Mouse (Mus musculus) lung, postnatal 25 days (tissue): ENCODE measurements around the gene Cacnb1.

Experiments used
- DNase-seq: peaks from one replicate; pipeline ENCODE4 v3.0.0; 2022; ENCODE audit warnings: low spot score

The Cacnb1 gene

DNA sequence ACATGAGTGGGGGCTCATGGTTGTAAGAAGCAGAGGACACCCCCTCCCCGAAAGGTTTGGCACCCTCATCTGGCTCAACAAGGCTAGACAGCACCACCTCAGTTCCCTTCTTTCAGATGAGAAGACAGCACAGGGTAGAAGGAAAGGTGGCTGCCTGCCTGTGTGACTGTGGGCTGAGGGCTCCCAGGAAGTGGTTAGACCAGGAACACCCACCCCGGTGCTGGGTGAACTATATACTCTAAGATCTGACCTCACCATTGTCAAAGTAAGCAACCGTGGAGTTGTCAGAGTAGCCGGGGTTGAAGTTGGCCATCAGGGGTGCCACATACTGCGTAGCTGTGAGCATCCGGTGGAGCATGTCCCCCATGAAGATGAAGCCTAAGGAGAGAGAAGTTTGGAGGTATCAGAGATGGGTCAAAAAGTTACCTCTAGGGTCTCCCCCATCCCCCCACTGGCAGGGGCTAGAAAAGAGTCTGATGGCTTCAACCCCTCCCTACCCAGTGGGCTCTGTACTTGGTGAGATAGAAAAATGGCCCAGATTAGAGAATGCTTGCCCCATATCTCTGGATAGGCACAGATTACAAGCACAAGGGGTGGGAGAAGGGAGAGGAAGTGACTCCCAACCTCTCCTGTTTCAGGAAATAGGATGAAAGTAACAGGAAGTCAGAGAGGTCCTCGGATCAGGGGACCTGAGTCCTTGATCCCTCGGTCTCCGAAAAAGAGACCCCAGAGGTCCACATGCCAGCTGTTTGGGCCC, 67.5 kb downstream of the Cacnb1 start:
- DNase-seq, result no peak

DNA sequence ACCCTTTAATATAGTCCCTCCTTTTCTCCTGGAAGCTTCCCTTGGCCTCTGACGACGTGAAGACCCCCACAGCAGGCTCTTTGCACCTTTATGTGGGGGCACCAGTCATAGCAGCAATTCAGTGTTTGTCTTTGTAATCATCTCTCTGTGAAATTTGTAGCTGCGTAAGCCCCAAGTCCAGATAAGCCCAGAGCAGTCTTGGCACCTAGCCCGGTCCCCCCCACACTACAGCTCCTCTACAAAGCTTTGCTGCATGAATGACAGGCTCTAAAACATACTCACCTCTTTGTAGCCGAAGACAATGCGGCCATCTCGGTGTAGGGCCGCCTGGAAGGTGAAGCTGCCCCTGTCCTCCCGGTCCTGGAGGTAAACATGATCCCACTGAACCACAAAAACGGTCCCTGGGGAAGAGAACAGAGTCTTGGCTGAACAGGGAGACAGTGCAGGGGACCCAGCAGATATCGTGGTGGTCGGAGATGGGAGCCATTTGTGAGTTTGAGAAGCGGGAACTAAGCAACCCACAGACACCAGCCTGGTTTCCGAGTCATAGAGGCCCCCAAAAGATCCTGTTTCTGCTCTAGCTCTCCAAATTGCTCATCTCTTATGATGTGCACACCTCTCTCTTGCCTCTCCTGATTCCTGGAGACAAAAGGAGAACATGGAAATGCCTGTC, 68.2 kb downstream of the Cacnb1 start:
- no peak for DNase-seq

DNA sequence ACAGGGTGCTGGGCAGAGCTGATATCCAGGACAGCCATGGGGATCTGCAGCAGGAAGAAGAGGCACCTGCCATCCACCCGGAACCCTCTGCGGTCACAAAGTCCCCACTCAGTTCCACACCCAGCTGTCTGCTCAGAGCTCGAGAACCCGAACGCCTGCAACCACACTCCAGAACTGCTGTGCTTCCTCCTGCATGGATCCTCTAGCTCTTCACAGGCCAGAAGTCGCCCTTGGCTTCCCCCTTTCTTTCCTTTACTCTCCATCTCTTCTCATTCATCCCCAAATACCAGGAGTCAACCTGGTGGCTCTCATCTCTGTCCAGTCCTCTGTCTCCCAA, 68.9 kb downstream of the Cacnb1 start:
- no peak for DNase-seq

DNA sequence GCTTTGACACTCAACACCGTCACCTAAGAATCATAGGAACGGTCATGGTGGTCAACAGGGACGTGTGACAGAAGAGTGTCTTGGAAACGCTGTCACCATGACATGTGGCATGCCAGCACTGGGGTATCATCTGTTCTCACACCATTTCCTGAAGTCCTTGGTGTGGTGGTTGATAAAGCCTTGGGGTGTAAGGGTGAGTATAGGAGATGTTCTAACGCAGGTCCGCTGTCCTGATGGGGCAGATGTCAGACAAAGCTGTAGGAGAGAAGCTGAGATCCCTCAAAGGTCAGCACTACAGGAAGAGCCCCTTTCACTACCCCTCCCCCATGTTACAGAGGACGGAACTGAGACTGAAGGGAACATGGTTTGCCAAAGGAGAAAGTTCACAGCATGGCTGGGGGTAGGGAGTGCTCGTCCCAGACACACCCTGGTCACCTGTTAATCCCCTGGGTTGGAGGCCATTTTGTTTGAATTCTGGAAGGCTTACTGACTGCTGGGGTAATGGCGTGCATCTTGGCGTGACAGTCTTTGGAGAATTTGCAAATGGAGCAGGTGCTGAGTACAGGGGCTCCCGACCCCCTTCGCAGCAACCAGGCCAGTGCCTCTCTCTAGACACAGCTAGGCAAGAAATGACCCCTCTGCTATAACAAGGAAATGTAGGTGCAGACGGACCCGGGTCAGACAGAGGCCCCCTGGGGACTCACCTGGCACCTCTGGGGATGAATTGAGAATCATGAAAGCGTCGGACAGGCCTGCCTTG, 69.5 kb downstream of the Cacnb1 start:
- no peak for DNase-seq

DNA sequence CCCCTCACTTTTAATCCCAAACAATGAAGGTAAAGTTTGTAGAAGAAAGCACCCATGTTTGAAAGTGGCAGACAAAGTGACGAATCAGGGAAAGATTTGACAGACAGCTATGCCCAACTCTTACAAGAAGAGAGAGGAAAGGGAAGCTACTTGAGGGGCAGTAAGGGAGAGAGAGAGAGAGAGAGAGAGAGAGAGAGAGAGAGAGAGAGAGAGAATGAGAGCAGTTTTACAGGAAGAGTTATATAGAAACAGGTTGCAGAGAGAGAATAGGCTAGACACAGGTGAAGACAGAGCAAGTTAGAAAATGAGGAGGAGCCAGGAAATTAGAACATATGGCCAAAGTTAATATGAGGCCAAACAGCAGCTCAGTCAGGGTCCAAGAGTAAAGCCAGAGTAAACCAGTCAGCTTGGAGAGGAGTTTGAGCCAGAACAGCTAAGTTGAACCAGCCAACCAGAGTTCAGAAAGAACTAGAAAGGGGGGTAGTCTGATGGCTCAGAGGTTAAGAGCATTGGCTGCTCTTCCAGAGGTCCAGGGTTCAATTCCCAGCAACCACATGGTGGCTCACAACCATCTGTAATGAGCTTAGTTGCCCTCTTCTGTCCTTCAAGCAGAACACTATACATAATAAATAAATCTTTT, 70.3 kb downstream of the Cacnb1 start:
- DNase-seq, result no peak
